Mouse (Mus musculus): Measurements from ENCODE around the gene Lztfl1. TPM values are rescaled to one million over a fixed set of nuclear protein-coding genes. Genes with fewer than 3 reads are reported as not detected.
"Not testable (repeated sequence)": the region's sequence is repeated elsewhere in the genome, so short reads cannot be mapped to it uniquely, and the experiment has no call there.

The Lztfl1 gene
- total RNA-seq, 2 experiments from 2014 or later: 28.1 to 42.5 TPM

DNA sequence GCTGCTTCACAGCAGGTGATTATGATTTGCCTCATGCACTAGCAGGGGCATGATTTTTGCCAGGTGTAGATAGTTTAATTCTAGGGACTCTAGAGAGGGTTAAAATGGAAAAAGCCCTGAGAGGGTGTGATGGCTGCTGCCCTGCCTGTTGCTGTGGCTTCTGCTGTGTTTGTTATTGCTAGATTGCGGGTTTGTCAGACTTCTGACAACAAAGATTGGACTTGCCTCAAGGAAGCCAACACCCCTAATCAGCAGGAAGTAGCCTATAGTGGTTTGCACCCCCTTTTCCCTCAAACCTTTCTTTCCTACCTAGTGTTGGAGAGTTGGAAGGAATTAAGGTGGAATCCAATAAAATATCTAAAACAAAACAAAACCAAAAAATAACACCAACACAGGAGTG lies 29.3 kb downstream of the Lztfl1 start:
- ATAC-seq (replicated peaks; ENCODE audit: low FRiP score, low TSS enrichment, poor library complexity, severe bottlenecking): peak; percentile 78

DNA sequence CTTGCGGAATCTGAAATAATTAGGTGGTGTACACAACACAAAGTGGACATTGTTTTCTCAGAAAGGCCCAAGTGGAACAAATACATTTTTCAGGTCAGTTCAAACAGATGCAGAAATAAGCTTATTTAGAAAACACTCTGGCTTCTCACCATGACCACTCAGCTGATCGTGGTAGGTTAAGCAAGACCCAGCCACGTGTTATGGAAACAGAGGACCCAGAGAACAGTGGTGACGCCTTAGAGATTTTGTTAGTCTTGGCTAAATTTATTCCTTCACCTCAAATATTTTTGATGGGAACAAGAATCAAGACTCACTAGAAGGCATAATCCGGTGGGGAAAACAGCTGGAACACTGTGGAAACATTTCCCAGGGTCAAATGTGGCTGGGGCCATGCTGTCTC lies 31.3 kb downstream of the Lztfl1 start:
- ATAC-seq (replicated peaks; ENCODE audit: low FRiP score, low TSS enrichment, poor library complexity, severe bottlenecking): no peak

DNA sequence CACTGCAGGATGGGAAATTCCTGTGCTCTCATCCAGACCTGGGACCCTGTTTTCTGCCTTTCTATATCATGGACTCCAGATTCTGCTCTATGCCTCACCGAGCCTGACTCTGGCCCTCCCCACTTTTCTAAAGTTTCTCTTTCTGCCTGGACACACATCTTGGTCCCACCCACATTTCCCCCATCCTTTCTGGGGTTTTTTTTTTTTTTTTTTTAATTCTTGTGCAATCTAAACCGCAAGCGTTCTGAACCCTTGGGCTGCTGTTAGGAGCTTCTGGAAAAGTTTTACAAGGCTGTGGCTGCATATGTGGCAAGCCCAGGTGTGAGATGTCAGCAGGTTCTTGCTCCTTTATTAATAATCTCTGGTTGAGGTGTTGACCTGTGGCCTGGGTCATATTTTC lies 33.8 kb downstream of the Lztfl1 start:
- ATAC-seq (replicated peaks; ENCODE audit: low FRiP score, low TSS enrichment, poor library complexity, severe bottlenecking): no peak

DNA sequence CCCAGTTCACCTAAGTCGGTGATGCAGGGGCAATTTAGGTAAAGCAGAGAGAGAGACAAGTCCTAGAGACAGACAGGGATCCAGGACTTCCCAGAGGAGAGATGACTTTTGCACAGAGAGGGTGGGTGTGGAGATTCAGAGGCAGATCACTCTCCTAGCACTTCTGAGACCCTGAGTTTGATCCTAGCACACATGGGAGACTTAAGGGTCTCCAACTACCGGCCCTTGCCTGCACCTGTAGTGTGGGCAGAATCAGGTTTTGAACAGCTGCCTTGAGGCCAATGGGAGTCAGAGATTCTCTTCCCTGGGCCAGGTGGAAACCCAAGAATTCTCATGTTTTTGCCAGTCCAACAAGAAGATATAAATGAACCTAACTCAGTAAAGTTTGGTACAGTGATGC lies 38.3 kb downstream of the Lztfl1 start:
- ATAC-seq (replicated peaks; ENCODE audit: low FRiP score, low TSS enrichment, poor library complexity, severe bottlenecking): no peak

DNA sequence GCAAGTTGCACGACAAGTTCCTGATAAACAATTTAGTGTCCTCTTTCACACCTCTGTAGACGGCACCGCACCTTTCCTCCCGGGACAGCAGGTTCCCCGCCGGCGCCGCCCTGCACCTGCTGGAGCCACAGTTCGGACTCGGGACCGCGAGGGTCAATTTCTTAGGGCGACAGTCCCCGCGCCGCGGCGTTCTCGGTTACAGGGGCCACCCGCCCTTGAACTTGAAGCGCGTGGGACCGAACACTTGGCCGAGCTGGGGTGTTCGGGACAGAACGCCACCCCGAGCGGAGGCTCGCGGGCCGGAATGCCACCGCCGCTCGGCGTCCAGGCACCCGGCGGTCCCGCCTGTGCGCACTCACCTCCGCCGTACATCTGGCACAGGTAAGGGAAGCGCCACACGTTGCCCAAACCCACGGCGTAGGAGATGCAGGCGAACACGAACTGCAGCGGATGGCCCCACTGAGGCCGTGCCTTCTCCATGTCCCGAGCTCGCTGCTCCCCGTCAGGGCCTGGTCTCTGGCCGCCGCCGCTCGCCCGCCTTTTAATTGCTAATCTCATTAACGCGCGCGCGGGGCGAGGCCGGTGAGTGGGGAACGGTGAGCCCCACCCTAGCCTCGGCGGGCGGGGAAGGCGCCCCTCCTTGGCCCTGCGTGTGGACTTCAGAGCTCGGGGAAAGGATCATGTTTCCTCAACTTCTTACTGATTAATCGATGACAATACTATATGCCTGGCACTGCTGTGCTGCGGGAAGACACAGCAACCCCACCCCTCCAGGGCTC lies 39.0 kb downstream of the Lztfl1 start, which contains the start of the genes Ccr9 and Slc6a20a:
Ccr9 (plus strand) TSS at position 113 of the 779 bp plus-strand sequence.
Slc6a20a (minus strand) TSS at position 559 of the 779 bp plus-strand sequence.
- peak; percentile 87 for ATAC-seq (replicated peaks; ENCODE audit: low FRiP score, low TSS enrichment, poor library complexity, severe bottlenecking)

DNA sequence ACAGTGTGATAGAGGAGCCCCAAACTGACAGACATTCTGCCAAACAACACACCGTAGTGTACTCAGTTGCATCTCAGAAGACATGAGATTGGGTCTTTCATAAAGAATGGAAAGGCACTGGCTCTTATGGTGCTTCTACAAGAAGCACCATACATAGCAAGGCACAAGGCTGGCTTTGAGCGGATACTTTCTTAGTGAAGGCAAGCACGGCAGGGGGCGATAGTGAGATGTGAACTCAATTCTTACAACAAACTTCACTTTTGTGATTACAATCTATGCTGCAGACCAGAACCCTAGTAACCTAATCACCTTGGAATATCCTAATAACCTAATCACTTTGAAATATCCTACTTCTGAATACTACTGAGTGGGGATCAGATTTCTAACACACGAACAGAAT lies 51.9 kb downstream of the Lztfl1 start:
- peak; percentile 78 for ATAC-seq (replicated peaks; ENCODE audit: low FRiP score, low TSS enrichment, poor library complexity, severe bottlenecking)

DNA sequence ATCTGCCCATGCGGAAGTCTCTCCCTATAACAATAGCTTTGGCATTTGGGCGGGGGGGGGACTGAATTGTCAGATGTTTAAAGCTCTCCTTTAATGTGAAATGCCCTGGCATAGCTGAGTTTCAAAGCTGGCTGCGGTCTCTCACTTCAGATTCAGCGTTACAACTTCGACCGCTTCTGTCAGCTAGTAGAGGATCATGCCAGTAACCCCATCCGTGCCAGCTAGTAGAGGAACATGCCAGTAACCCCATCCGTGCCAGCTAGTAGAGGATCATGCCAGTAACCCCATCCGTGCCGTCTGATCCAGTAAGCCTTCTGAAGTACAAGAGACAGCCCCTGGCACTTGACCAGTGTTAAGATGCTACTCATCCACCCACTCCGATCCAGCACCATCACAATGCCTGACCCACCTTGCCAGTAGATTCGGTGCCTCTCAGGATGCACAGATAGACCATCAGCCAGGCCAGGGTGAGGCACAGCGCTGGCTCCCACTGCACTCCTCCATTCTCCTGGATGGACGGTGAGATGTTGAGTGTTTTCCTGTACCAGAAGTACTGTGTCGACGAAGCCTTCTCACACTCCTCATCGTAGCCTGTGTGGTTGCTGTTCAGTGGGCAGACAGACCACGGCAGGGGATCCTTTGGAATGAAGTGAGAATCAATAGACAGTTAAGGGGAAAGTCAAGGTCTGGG lies 57.4 kb downstream of the Lztfl1 start:
- not testable (repeated sequence) for ATAC-seq (replicated peaks; ENCODE audit: low FRiP score, low TSS enrichment, poor library complexity, severe bottlenecking)

DNA sequence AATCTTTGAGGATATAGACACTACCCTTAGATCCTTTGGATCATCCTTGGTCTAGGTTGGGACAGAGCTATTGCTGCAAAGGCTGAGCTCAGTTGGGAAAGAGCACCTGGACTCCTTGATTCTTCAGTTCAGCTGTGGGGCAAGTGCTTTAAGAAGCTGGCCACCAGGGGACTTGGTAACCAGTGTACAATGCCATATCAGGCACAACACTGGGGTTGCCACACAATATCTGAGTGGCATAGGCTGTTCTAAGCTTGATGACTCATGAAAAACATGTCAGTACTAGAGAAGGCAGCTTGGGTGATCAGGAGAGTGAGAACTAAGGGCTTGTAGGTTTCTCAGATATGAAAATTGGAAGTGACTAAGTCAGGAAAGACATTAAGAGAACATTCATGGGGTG lies 58.5 kb downstream of the Lztfl1 start:
- peak; percentile 84 for ATAC-seq (replicated peaks; ENCODE audit: low FRiP score, low TSS enrichment, poor library complexity, severe bottlenecking)

DNA sequence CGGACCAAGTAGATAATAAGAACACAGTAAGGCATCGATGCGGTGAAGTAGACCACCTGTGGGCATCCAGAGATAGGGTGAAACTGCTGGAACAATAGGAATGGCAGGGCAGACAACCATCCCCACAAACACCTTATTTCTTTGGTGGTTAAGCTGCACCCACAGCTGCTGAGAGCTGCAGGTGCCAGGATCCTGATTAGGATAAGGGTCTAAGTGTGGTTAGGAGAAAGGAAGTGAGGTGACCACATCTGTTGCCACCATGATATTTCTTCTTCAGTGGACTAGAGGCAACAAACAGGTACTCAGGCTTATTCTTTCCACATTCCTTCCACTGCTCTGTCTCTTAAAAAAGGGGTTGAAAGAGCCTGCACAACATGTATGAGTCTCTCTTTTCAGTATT lies 60.0 kb downstream of the Lztfl1 start:
- ATAC-seq (replicated peaks; ENCODE audit: low FRiP score, low TSS enrichment, poor library complexity, severe bottlenecking): peak; percentile 78

DNA sequence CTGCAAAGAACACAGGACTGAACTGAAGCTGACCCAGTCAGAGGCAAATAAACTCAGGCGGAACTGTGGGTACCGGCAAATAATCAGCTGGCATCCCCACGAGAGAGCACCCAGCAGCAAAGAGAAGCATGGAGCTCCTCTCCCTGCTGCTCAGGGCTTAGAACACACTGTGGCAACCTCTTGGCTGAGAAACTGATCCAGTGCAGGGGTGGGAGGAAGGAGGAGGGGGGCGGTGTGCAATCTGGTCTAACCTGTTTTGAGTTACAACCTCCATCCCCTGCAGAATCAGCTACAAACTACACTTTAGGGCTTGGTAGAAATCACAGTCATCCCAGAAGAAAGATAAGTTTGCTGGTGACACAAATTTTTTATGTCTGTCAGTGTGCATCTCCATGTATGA lies 66.1 kb downstream of the Lztfl1 start:
- no peak for ATAC-seq (replicated peaks; ENCODE audit: low FRiP score, low TSS enrichment, poor library complexity, severe bottlenecking)

DNA sequence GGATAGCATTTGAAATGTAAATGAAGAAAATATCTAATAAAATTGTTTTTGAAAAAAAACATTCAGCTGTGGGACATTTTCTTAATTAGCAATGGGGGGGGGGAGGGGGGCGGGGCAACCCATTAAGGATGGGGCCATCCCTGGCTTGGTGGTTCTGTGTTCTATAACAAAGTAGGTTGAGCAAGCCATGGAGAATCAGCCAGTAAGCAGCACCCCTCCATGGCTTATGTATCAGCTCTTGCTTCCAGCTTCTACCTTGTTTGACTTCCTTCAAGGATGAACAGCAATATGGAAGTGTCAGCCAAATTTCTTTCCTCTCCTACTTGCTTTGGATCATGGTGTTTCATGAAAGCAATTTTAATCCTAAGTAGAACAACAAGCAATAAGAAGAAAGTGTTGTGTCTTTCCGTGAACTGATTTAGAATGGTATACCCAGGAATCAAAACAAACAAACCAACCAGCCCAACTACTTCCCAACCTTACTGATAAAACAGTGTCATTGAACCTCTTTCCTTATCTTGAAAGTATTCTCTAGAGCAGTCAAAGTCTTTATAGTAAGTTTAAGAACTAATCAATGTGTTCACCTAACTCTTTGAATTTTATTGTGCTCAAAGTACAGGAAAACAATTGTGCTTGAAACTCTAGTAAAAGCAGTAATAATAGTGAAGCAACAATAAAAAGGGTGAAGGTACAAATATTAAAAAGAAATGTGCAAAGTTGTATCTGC lies 67.5 kb downstream of the Lztfl1 start:
- no peak for ATAC-seq (replicated peaks; ENCODE audit: low FRiP score, low TSS enrichment, poor library complexity, severe bottlenecking)

Other genes with a start within 250 kb of the Lztfl1 start
- gene Limd1, start 239.0 kb downstream of the Lztfl1 start, total RNA-seq (2014; fragmentation: Nextera tagmentation): 40.2 and 42.1 TPM in 2 replicates
- 24.7 and 26.4 TPM in 2 replicates for gene Limd1, start 239.0 kb downstream of the Lztfl1 start, total RNA-seq (2017)
- 26.5 and 27.6 TPM in 2 replicates for gene Sacm1l, start 187.9 kb downstream of the Lztfl1 start, total RNA-seq (2014; fragmentation: Nextera tagmentation)
- gene Sacm1l, start 187.9 kb downstream of the Lztfl1 start, total RNA-seq (2017): 60.5 and 70.7 TPM in 2 replicates
- gene Slc6a20b, start 85.1 kb downstream of the Lztfl1 start, total RNA-seq (2014; fragmentation: Nextera tagmentation): 0.45 and 0.46 TPM in 2 replicates
- gene Slc6a20b, start 85.1 kb downstream of the Lztfl1 start, total RNA-seq (2017): 0.27 and 0.38 TPM in 2 replicates
- gene Ccr9, start 39.3 kb downstream of the Lztfl1 start, total RNA-seq (2014; fragmentation: Nextera tagmentation): not detected in 2 replicates
- 0.09 TPM in 1 of 2 replicates, not detected in the other for gene Ccr9, start 39.3 kb downstream of the Lztfl1 start, total RNA-seq (2017)
- 4.1 and 5.6 TPM in 2 replicates for gene Slc6a20a, start 38.8 kb downstream of the Lztfl1 start, total RNA-seq (2014; fragmentation: Nextera tagmentation)
- gene Slc6a20a, start 38.8 kb downstream of the Lztfl1 start, total RNA-seq (2017): 4.2 and 6.2 TPM in 2 replicates
- 1.1 and 1.4 TPM in 2 replicates for gene Cxcr6, start 88.8 kb upstream of the Lztfl1 start, total RNA-seq (2014; fragmentation: Nextera tagmentation)
- gene Cxcr6, start 88.8 kb upstream of the Lztfl1 start, total RNA-seq (2017): 0.70 TPM in 1 of 2 replicates, not detected in the other
- gene Fyco1, start 134.2 kb upstream of the Lztfl1 start, total RNA-seq (2014; fragmentation: Nextera tagmentation): 12.8 and 25.2 TPM in 2 replicates
- gene Fyco1, start 134.2 kb upstream of the Lztfl1 start, total RNA-seq (2017): 11.9 TPM in 2 replicates
- not detected in 2 replicates for gene Xcr1, start 144.3 kb upstream of the Lztfl1 start, total RNA-seq (2014; fragmentation: Nextera tagmentation)
- gene Xcr1, start 144.3 kb upstream of the Lztfl1 start, total RNA-seq (2017): 0.23 TPM in 1 of 2 replicates, not detected in the other

All from megakaryocyte-erythroid progenitor cell, adult 5-6 weeks (primary cell).